Mouse (Mus musculus) forebrain, embryonic 13.5 days (tissue): Measurements from ENCODE around the gene Spink2. TPM values are rescaled to one million over a fixed set of nuclear protein-coding genes. Genes with fewer than 3 reads are reported as not detected.
"Not testable (repeated sequence)": the region's sequence is repeated elsewhere in the genome, so short reads cannot be mapped to it uniquely, and the experiment has no call there.

ENCODE experiments used
- ATAC-seq: fragments of 200-750 bp; cut with Nextera tagmentation; 2 replicates; pipeline ENCODE4 v1.8.0; 2017
- H3K27ac ChIP-seq: fragments of 300-500 bp; sonication (generic); 2 replicates; pipeline ENCODE4 v1.5.1; 2015; ENCODE audit warnings: inconsistent platforms, mild to moderate bottlenecking, moderate library complexity
- H3K27me3 ChIP-seq: fragments of 300-500 bp; sonication (generic); 2 replicates; pipeline ENCODE4 v1.6.1; 2015; ENCODE audit warnings: mild to moderate bottlenecking, inconsistent platforms
- H3K36me3 ChIP-seq: fragments of 300-500 bp; sonication (generic); 2 replicates; pipeline ENCODE4 v1.6.1; 2015; ENCODE audit warnings: mild to moderate bottlenecking, inconsistent platforms; ENCODE audit not compliant: poor library complexity, severe bottlenecking
- H3K4me1 ChIP-seq: fragments of 300-500 bp; sonication (generic); 2 replicates; pipeline ENCODE4 v1.6.1; 2015; ENCODE audit warnings: inconsistent platforms
- H3K4me2 ChIP-seq: fragments of 300-500 bp; sonication (generic); 2 replicates; pipeline ENCODE4 v1.6.1; 2015; ENCODE audit warnings: inconsistent platforms, mild to moderate bottlenecking, moderate library complexity
- H3K4me3 ChIP-seq: fragments of 300-500 bp; sonication (generic); 2 replicates; pipeline ENCODE4 v1.5.1; 2015; ENCODE audit warnings: mild to moderate bottlenecking, inconsistent platforms
- H3K9ac ChIP-seq: fragments of 300-500 bp; sonication (generic); 2 replicates; pipeline ENCODE4 v1.6.1; 2015; ENCODE audit warnings: mild to moderate bottlenecking, inconsistent platforms
- H3K9me3 ChIP-seq: fragments of 300-500 bp; sonication (generic); replicated peaks from 2 replicates; pipeline ENCODE4 v1.6.1; 2016; ENCODE audit warnings: inconsistent platforms
- WGBS: fragments of 180-500 bp; shearing (Covaris S2); methylation state at CpG from one replicate; pipeline ENCODE4 v1.1.7; 2015; 5-methylcytosine and 5-hydroxymethylcytosine counted together
- polyA plus RNA-seq: library from polyadenylated mRNA; unstranded; fragments of >200 nt; fragmentation: Nextera tagmentation; extraction: Ambion mirVana; gene quantifications from 2 replicates; pipeline ENCODE4 v1.2.1, GENCODE M21; 2015

Gene Spink2
- polyA plus RNA-seq, 1 experiment from 2014 or later, result 0.94 TPM

GRCm38 (mm10) chr5:77244331-77244987, 33.2 kb upstream of the Spink2 start:
- no peak overlapping the region for H3K4me3 ChIP-seq
- peaks cover 12% of the 10 kb centered on the region for H3K4me1 ChIP-seq
- H3K27me3 ChIP-seq, result no peaks in the 10 kb centered on the region
- ATAC-seq, result 0 out of 2 replicates have a peak, but pooled peaks have one; percentile 26
- no peak overlapping the region for H3K4me2 ChIP-seq
- 31% methylated on average over 8 of the region's 8 CpGs for WGBS
- no peak overlapping the region for H3K9ac ChIP-seq
- no peaks in the 10 kb centered on the region for H3K36me3 ChIP-seq
- no peak overlapping the region for H3K27ac ChIP-seq
- no peaks in the 10 kb centered on the region for H3K9me3 ChIP-seq

GRCm38 (mm10) chr5:77237104-77237503, 25.8 kb upstream of the Spink2 start:
- Histone ChIP-seq H3K4me3 (no peak overlapping the region), H3K9ac (no peak overlapping the region), H3K4me1 (0 out of 2 replicates have a peak, but pooled peaks cover 5% of the 10 kb centered on the region), H3K27me3 (no peaks in the 10 kb centered on the region), H3K27ac (no peak overlapping the region), H3K4me2 (no peak overlapping the region), H3K36me3 (no peaks in the 10 kb centered on the region), H3K9me3 (no peaks in the 10 kb centered on the region)
- no peak for ATAC-seq
- 81% methylated on average over 2 of the region's 2 CpGs for WGBS

- Histone ChIP-seq H3K4me2 (no peak overlapping the region), H3K27ac (no peak overlapping the region), H3K36me3 (no peaks in the 10 kb centered on the region), H3K9me3 (no peaks in the 10 kb centered on the region), H3K9ac (no peak overlapping the region), H3K27me3 (no peaks in the 10 kb centered on the region), H3K4me3 (no peak overlapping the region), H3K4me1 (0 out of 2 replicates have a peak, but pooled peaks cover 5% of the 10 kb centered on the region)
- no peak for ATAC-seq
- WGBS, result 27% methylated on average over 3 of the region's 3 CpGs
Observed at GRCm38 (mm10) chr5:77234921-77235320, 23.6 kb upstream of the Spink2 start.

- not testable (repeated sequence) for H3K9ac ChIP-seq, H3K4me1 ChIP-seq
- 93% methylated on average over 4 of the region's 4 CpGs for WGBS
Observed at GRCm38 (mm10) chr5:77231863-77232262, 20.6 kb upstream of the Spink2 start.

DNA sequence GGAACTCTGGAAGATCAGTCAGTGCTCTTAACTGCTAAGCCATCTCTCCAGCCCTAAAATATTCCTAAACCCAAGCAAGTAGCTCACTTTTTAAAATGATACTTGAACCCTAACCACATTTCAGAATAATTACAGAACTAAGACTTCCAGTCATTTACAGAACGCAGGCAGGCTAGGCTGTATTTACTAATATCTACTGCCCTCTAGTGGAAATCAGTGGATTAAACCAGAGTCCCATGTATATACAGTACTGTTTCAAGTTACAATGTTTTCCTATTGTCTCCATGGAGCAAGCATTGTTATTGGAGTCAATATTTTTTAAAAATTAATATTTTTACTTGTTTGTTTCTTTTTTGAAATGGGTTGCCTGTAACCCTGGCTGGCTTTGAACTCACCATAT, 17.7 kb upstream of the Spink2 start:
- peak; percentile 81 for ATAC-seq
- H3K4me2 ChIP-seq, result no peak overlapping the region
- H3K9me3 ChIP-seq, result no peaks in the 10 kb centered on the region
- H3K9ac ChIP-seq, result no peak overlapping the region
- H3K27me3 ChIP-seq, result no peaks in the 10 kb centered on the region
- WGBS, result 21% methylated on average over 1 of the region's 1 CpGs
- no peak overlapping the region for H3K27ac ChIP-seq
- H3K4me3 ChIP-seq, result no peak overlapping the region
- H3K36me3 ChIP-seq, result no peaks in the 10 kb centered on the region
- H3K4me1 ChIP-seq, result no peaks in the 10 kb centered on the region

More at GRCm38 (mm10) chr5:77231863-77232262, 20.6 kb upstream of the Spink2 start:
- H3K4me2 ChIP-seq, H3K27me3 ChIP-seq, H3K27ac ChIP-seq, H3K9me3 ChIP-seq, H3K4me3 ChIP-seq, ATAC-seq, H3K36me3 ChIP-seq: not testable (repeated sequence)

- Histone ChIP-seq H3K36me3 (no peaks in the 10 kb centered on the region), H3K4me2 (no peak overlapping the region), H3K27me3 (no peaks in the 10 kb centered on the region), H3K9ac (no peak overlapping the region), H3K4me3 (no peak overlapping the region), H3K4me1 (no peaks in the 10 kb centered on the region), H3K9me3 (no peaks in the 10 kb centered on the region), H3K27ac (no peak overlapping the region)
- ATAC-seq, result no peak
- 80% methylated on average over 11 of the region's 11 CpGs for WGBS
Observed at GRCm38 (mm10) chr5:77223043-77223975, 12.0 kb upstream of the Spink2 start.

GRCm38 (mm10) chr5:77217724-77218123, 6.5 kb upstream of the Spink2 start:
- H3K27me3 ChIP-seq, result no peaks in the 10 kb centered on the region
- H3K4me1 ChIP-seq, result no peaks in the 10 kb centered on the region
- 15% methylated on average over 2 of the region's 2 CpGs for WGBS
- H3K27ac ChIP-seq, result no peak overlapping the region
- no peak for ATAC-seq
- H3K36me3 ChIP-seq, result no peaks in the 10 kb centered on the region
- no peak overlapping the region for H3K9ac ChIP-seq
- H3K4me2 ChIP-seq, result no peak overlapping the region
- no peak overlapping the region for H3K4me3 ChIP-seq
- H3K9me3 ChIP-seq, result no peaks in the 10 kb centered on the region

DNA sequence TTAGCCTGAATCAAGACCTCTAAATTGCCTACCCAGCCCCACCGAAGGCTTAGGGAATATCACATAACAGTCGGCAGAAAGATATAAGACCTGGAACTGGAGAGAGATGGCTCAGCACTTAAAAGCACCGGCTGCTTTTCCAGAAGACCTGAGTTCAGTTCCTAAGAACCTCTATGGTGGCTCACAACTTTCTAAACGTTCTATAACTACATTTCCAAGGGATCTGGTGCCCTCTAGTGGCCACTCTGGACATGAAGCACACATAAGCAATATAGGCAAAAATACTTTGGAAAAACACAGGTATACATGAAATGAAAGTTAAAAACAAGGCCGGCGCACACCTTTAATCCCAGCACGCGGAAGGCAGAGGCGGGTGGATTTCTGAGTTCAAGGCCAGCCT, 5.9 kb upstream of the Spink2 start:
- no peak overlapping the region; the same call in 1 of the 2 replicates for H3K4me2 ChIP-seq
- no peak overlapping the region for H3K4me3 ChIP-seq
- H3K27ac ChIP-seq, result no peak overlapping the region
- peak; percentile 78; the same call in 1 of the 2 replicates for ATAC-seq
- no peaks in the 10 kb centered on the region for H3K4me1 ChIP-seq
- H3K27me3 ChIP-seq, result no peaks in the 10 kb centered on the region
- WGBS, result 13% methylated on average over 9 of the region's 9 CpGs
- H3K9ac ChIP-seq, result no peak overlapping the region
- no peaks in the 10 kb centered on the region for H3K36me3 ChIP-seq
- no peaks in the 10 kb centered on the region for H3K9me3 ChIP-seq

- H3K9ac ChIP-seq, result no peak overlapping the region
- no peak overlapping the region for H3K27ac ChIP-seq
- H3K4me3 ChIP-seq, result no peak overlapping the region
- H3K9me3 ChIP-seq, result no peaks in the 10 kb centered on the region
- no peaks in the 10 kb centered on the region for H3K36me3 ChIP-seq
- H3K4me1 ChIP-seq, result peaks cover 4% of the 10 kb centered on the region
- no peak for ATAC-seq
- no peaks in the 10 kb centered on the region for H3K27me3 ChIP-seq
- 69% methylated on average over 11 of the region's 11 CpGs for WGBS
- no peak overlapping the region for H3K4me2 ChIP-seq
Observed at GRCm38 (mm10) chr5:77206134-77206533, 5.1 kb downstream of the Spink2 start.

- Histone ChIP-seq H3K4me2 (no peak overlapping the region), H3K27ac (no peak overlapping the region), H3K4me1 (no peaks in the 10 kb centered on the region), H3K9ac (no peak overlapping the region), H3K4me3 (no peak overlapping the region), H3K36me3 (no peaks in the 10 kb centered on the region), H3K27me3 (no peaks in the 10 kb centered on the region), H3K9me3 (no peaks in the 10 kb centered on the region)
- no peak for ATAC-seq
Observed at GRCm38 (mm10) chr5:77202238-77202637, 9.0 kb downstream of the Spink2 start.

DNA sequence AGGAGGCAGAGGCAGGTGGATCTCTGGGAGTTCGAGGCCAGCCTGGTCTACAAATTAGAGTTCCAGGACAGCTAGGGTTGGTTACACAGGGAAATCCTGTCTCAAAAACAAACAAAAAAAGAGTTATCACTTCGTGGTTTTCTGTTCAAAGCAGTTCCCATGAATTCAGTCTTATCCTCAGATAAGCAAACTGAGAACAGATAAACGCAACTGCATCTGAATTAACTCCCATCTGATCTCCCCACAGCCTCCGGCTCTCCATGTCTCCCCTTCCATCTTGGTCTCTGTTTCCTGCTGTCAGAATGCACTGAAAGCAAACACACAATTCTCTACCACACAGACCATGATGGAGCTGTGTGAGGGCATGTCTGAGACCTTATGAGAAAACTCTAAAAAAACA, 10.6 kb downstream of the Spink2 start:
- Histone ChIP-seq H3K4me1 (no peaks in the 10 kb centered on the region), H3K4me3 (no peak overlapping the region)
- 84% methylated on average over 4 of the region's 4 CpGs for WGBS

GRCm38 (mm10) chr5:77193951-77194350, 17.3 kb downstream of the Spink2 start:
- Histone ChIP-seq H3K36me3 (no peaks in the 10 kb centered on the region), H3K4me1 (no peaks in the 10 kb centered on the region), H3K27me3 (no peaks in the 10 kb centered on the region), H3K9ac (no peak overlapping the region), H3K9me3 (0 out of 2 replicates have a peak, but pooled peaks cover under 1% of the 10 kb centered on the region), H3K4me3 (no peak overlapping the region), H3K27ac (no peak overlapping the region), H3K4me2 (no peak overlapping the region)
- ATAC-seq, result no peak
- 46% methylated on average over 3 of the region's 3 CpGs for WGBS

More for the DNA sequence above, 10.6 kb downstream of the Spink2 start:
- H3K27me3 ChIP-seq, result no peaks in the 10 kb centered on the region
- H3K27ac ChIP-seq, result no peak overlapping the region
- ATAC-seq, result no peak
- no peaks in the 10 kb centered on the region for H3K36me3 ChIP-seq
- H3K9ac ChIP-seq, result no peak overlapping the region
- H3K9me3 ChIP-seq, result no peaks in the 10 kb centered on the region
- H3K4me2 ChIP-seq, result no peak overlapping the region
